Mouse (Mus musculus): ENCODE results near the gene Gm17359. TPM values are rescaled to one million over a fixed set of nuclear protein-coding genes. Genes with fewer than 3 reads are reported as not detected.

Gene Gm17359
- polyA plus RNA-seq, 1 experiment from 2014 or later, result 0.10 TPM

DNA sequence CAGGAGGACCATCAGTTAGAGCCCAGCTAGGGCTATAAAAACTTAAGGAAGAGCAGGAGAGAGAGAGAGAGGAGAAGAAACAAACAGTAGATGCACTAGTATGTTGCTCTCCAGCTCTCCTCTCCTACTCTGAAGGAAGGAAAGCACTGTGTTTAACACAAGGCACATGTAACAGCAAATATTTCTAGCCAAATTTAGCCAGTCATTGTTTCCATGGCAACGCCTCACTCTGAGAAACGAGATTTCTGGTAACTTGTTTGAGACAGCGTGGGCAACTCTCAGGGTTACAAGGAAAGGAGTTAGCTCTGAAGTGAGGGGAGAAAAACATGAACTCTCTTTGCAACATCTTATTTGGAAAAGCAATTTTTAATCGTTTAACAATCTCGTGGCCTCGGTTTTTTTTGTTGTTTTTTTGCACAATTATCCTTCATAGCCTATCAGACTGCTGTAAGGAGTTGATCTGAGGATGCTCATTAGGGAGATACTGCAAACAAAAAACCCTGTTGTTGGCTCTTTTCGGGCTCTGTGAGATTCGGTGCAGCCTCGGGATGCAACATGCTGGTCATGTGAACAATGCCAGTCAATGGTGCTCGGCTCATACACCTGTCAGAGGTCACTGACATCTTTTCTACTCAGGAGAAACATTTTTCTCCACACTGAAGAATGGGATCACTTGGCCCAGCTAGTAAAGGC lies 22.3 kb upstream of the Gm17359 start:
- Histone ChIP-seq H3K4me3 (no peak overlapping the region), H3K9me3 (0 out of 2 replicates have a peak, but pooled peaks cover 4% of the 10 kb centered on the region), H3K36me3 (replicated peaks) (no peaks in the 10 kb centered on the region), H3K4me1 (peaks cover 18% of the 10 kb centered on the region), H3K27me3 (replicated peaks; ENCODE audit: low read depth, poor library complexity, severe bottlenecking) (no peaks in the 10 kb centered on the region), H3K27ac (replicated peaks) (no peak overlapping the region)
- DNase-seq (ENCODE audit: low spot score), result no peak
- WGBS, result 63% methylated on average over 10 of the region's 10 CpGs

- Histone ChIP-seq H3K4me1 (peaks cover 37% of the 10 kb centered on the region), H3K27ac (replicated peaks) (peak overlapping the region; percentile 45), H3K4me3 (no peak overlapping the region), H3K27me3 (replicated peaks; ENCODE audit: low read depth, poor library complexity, severe bottlenecking) (peaks cover 3% of the 10 kb centered on the region; the same call in 1 of the 2 replicates), H3K36me3 (replicated peaks) (no peaks in the 10 kb centered on the region), H3K9me3 (no peaks in the 10 kb centered on the region)
- DNase-seq (ENCODE audit: low spot score), result no peak
- WGBS, result 39% methylated on average over 10 of the region's 10 CpGs
Observed at GRCm38 (mm10) chr3:79324697-79325526, 11.5 kb upstream of the Gm17359 start.

GRCm38 (mm10) chr3:79329691-79330315 lies 6.7 kb upstream of the Gm17359 start:
- peak; percentile 24 for DNase-seq (ENCODE audit: low spot score)
- H3K9me3 ChIP-seq, result no peaks in the 10 kb centered on the region
- H3K27ac ChIP-seq (replicated peaks), result peak overlapping the region; percentile 66
- H3K27me3 ChIP-seq (replicated peaks; ENCODE audit: low read depth, poor library complexity, severe bottlenecking), result peaks cover 3% of the 10 kb centered on the region; the same call in 1 of the 2 replicates
- H3K4me3 ChIP-seq, result no peak overlapping the region
- H3K4me1 ChIP-seq, result peaks cover 42% of the 10 kb centered on the region
- WGBS, result 19% methylated on average over 8 of the region's 8 CpGs
- no peaks in the 10 kb centered on the region for H3K36me3 ChIP-seq (replicated peaks)

DNA sequence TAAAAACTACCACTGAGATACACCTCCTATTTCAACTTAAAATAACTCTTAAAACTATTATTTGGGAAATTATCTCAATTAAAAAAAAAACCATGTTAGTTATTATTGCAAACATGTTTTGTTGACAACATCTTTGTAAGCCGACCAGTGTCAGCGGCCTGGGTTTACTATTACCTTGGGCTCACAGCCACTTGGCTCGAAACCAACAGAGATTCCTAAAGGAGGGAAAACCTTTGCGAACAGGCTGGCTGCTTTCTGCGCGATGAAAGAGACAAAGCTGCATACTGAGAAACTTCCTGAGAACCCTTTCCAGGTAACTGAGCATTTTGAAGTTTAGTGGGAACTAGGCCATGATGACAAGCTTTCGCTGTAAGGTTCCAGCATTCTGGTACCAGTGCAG lies 3.4 kb upstream of the Gm17359 start:
- H3K27ac ChIP-seq (replicated peaks), result no peak overlapping the region
- H3K36me3 ChIP-seq (replicated peaks), result no peaks in the 10 kb centered on the region
- no peak for DNase-seq (ENCODE audit: low spot score)
- no peaks in the 10 kb centered on the region for H3K9me3 ChIP-seq
- H3K4me1 ChIP-seq, result peaks cover 29% of the 10 kb centered on the region
- H3K27me3 ChIP-seq (replicated peaks; ENCODE audit: low read depth, poor library complexity, severe bottlenecking), result no peaks in the 10 kb centered on the region
- H3K4me3 ChIP-seq, result no peak overlapping the region
- WGBS, result 92% methylated on average over 7 of the region's 7 CpGs

GRCm38 (mm10) chr3:79333643-79334200 lies 2.7 kb upstream of the Gm17359 start:
- no peak overlapping the region for H3K4me3 ChIP-seq
- peaks cover 25% of the 10 kb centered on the region for H3K4me1 ChIP-seq
- no peak overlapping the region for H3K27ac ChIP-seq (replicated peaks)
- no peaks in the 10 kb centered on the region for H3K9me3 ChIP-seq
- H3K36me3 ChIP-seq (replicated peaks), result no peaks in the 10 kb centered on the region
- no peak for DNase-seq (ENCODE audit: low spot score)
- WGBS, result 92% methylated on average over 8 of the region's 8 CpGs
- no peaks in the 10 kb centered on the region for H3K27me3 ChIP-seq (replicated peaks; ENCODE audit: low read depth, poor library complexity, severe bottlenecking)

- Histone ChIP-seq H3K27me3 (replicated peaks; ENCODE audit: low read depth, poor library complexity, severe bottlenecking) (no peaks in the 10 kb centered on the region), H3K9me3 (no peaks in the 10 kb centered on the region), H3K4me1 (0 out of 2 replicates have a peak, but pooled peaks cover 3% of the 10 kb centered on the region), H3K27ac (replicated peaks) (no peak overlapping the region), H3K4me3 (no peak overlapping the region), H3K36me3 (replicated peaks) (no peaks in the 10 kb centered on the region)
- WGBS, result 60% methylated on average over 3 of the region's 3 CpGs
- no peak for DNase-seq (ENCODE audit: low spot score)
Observed at GRCm38 (mm10) chr3:79340737-79341136, 4.3 kb downstream of the Gm17359 start.

GRCm38 (mm10) chr3:79342961-79343735 lies 6.7 kb downstream of the Gm17359 start:
- Histone ChIP-seq H3K4me3 (no peak overlapping the region), H3K27me3 (replicated peaks; ENCODE audit: low read depth, poor library complexity, severe bottlenecking) (no peaks in the 10 kb centered on the region), H3K4me1 (0 out of 2 replicates have a peak, but pooled peaks cover 3% of the 10 kb centered on the region), H3K9me3 (no peaks in the 10 kb centered on the region), H3K36me3 (replicated peaks) (no peaks in the 10 kb centered on the region), H3K27ac (replicated peaks) (no peak overlapping the region)
- WGBS, result 87% methylated on average over 17 of the region's 17 CpGs
- DNase-seq (ENCODE audit: low spot score), result no peak

- Histone ChIP-seq H3K36me3 (replicated peaks) (no peaks in the 10 kb centered on the region), H3K4me3 (no peak overlapping the region), H3K4me1 (no peaks in the 10 kb centered on the region), H3K27me3 (replicated peaks; ENCODE audit: low read depth, poor library complexity, severe bottlenecking) (no peaks in the 10 kb centered on the region), H3K9me3 (peaks cover 3% of the 10 kb centered on the region; the same call in 1 of the 2 replicates), H3K27ac (replicated peaks) (no peak overlapping the region)
- WGBS, result 69% methylated on average over 1 of the region's 1 CpGs
- DNase-seq (ENCODE audit: low spot score), result no peak
Observed at GRCm38 (mm10) chr3:79349311-79349710, 12.8 kb downstream of the Gm17359 start.

DNA sequence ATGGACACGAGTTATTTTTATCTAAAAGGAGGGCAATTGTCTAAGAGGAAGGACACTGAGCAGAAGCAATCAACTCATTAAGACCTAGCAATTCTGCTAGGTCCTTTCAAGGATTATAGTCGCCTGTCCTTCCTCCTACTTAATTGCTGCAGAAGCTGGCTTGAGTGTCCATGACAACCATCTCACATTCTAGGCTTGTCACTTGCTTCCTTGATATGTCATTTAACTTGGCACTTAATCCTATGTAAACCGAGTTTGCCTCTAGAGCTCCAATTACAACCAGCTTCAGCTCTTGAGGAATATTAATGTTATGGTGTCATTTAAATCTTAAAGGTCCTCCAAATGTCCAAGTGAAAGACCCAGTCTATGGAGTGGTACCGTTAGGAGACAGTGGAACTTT lies 22.3 kb downstream of the Gm17359 start:
- no peaks in the 10 kb centered on the region for H3K9me3 ChIP-seq
- no peaks in the 10 kb centered on the region for H3K27me3 ChIP-seq (replicated peaks; ENCODE audit: low read depth, poor library complexity, severe bottlenecking)
- peaks cover 12% of the 10 kb centered on the region for H3K4me1 ChIP-seq
- no peak overlapping the region for H3K4me3 ChIP-seq
- no peak overlapping the region for H3K27ac ChIP-seq (replicated peaks)
- 49% methylated on average over 4 of the region's 4 CpGs for WGBS
- DNase-seq (ENCODE audit: low spot score), result no peak
- no peaks in the 10 kb centered on the region for H3K36me3 ChIP-seq (replicated peaks)

DNA sequence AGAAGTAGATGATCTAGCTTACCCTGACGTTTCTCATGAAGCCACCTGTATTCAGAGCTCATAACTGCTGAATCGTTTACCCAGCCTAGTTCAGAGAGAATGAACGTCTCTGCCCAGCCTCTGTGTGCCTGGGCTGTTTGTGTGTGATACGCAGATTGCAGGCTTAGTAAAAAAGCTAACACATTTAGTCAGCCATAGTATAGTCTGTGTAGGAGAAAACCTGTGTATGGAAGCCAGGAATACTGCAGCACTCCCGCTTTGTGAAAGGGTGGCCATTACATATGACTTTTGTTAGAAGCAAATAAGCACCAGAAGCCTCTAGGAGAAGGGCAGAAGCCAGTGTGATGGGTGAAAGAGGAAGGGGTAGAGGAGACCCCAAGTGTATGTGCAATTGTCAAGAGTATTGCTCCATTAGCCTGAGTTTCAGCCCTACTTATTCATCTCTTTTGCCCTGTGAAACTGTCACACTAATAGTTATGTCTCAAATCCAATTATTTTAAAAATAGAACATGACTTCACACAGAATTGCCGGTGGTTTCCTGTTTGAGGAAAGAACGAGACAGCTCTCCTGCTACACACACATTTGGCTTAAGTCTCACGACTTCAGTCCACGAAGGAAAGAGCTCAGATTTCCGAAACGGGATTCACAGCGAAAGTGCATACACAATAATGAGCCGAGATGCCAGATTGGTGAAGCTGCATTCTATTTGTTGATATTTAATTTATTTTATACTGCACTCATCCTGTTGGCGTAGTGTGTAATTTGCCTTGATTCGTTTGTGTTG lies 24.0 kb downstream of the Gm17359 start:
- H3K27me3 ChIP-seq (replicated peaks; ENCODE audit: low read depth, poor library complexity, severe bottlenecking), result no peaks in the 10 kb centered on the region
- H3K9me3 ChIP-seq, result no peaks in the 10 kb centered on the region
- H3K4me1 ChIP-seq, result peaks cover 12% of the 10 kb centered on the region
- no peak for DNase-seq (ENCODE audit: low spot score)
- no peak overlapping the region for H3K4me3 ChIP-seq
- no peaks in the 10 kb centered on the region for H3K36me3 ChIP-seq (replicated peaks)
- peak overlapping the region; percentile 31; the same call in 1 of the 2 replicates for H3K27ac ChIP-seq (replicated peaks)
- 61% methylated on average over 15 of the region's 15 CpGs for WGBS

- H3K4me3 ChIP-seq, result no peak overlapping the region
- no peaks in the 10 kb centered on the region for H3K4me1 ChIP-seq
- H3K27ac ChIP-seq (replicated peaks), result no peak overlapping the region
- H3K27me3 ChIP-seq (replicated peaks; ENCODE audit: low read depth, poor library complexity, severe bottlenecking), result no peaks in the 10 kb centered on the region
- 74% methylated on average over 8 of the region's 8 CpGs for WGBS
- no peaks in the 10 kb centered on the region for H3K9me3 ChIP-seq
- DNase-seq (ENCODE audit: low spot score), result no peak
- no peaks in the 10 kb centered on the region for H3K36me3 ChIP-seq (replicated peaks)
Observed at GRCm38 (mm10) chr3:79366098-79366497, 29.6 kb downstream of the Gm17359 start.

Measured in embryonic facial prominence, embryonic 10.5 days (tissue).